Mouse (Mus musculus) heart, adult 8-10 months (tissue): ENCODE data around the gene Bace1. TPM values are rescaled to one million over a fixed set of nuclear protein-coding genes. Genes with fewer than 3 reads are reported as not detected.

Experiments
- DNase-seq: peaks from one replicate; pipeline ENCODE4 v3.0.0; 2022; ENCODE audit warnings: low spot score
- total RNA-seq, 4 experiments: library from RNA; stranded (reverse); gene quantifications; 2 replicates each; pipeline ENCODE4 v1.2.4; 2022

Gene Bace1
- total RNA-seq, result 10 to 100 TPM; 21.2 to 35.3 (median 27.2) TPM

DNA sequence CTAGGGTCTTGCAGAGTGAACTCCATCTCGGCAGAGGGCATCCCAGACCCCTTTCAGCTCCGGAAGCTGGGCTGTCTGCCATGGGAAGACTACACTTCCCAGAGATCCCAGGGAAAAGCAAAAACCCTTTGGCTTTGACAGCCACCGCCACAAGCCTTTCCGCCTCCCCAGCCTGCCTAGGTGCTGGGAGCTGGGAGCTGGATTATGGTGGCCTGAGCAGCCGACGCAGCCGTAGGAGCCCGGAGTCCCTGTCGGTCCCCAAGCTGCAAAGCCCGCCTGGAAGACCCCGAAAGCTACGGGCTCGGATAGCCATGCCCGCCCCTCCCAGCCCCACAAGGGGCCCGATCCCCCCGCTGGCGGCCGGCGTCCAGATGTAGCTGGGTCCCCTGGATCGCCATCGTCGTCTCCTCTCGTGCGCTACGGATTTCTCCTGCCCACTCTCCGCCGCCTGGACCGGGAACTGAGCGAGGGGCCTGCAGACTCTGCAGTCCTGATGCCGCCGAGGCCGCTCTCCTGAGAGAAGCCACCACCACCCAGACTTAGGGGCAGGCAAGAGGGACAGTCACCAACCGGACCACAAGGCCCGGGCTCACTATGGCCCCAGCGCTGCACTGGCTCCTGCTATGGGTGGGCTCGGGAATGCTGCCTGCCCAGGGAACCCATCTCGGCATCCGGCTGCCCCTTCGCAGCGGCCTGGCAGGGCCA is at the start of gene Bace1:
TSS of gene Bace1 (plus strand) at position 147 of the 705 bp plus-strand sequence.
- DNase-seq, result peak; percentile 75

- no peak for DNase-seq
Measured at GRCm38 (mm10) chr9:45791456-45792142, 46.8 kb upstream of the Bace1 start.

- DNase-seq, result no peak
Measured at GRCm38 (mm10) chr9:45792235-45792634, 46.1 kb upstream of the Bace1 start.

GRCm38 (mm10) chr9:45793697-45794096 is 44.7 kb upstream of the Bace1 start:
- DNase-seq, result no peak

GRCm38 (mm10) chr9:45795722-45796121 is 42.7 kb upstream of the Bace1 start:
- DNase-seq, result peak; percentile 23

GRCm38 (mm10) chr9:45797271-45797670 is 41.1 kb upstream of the Bace1 start:
- DNase-seq, result no peak

DNA sequence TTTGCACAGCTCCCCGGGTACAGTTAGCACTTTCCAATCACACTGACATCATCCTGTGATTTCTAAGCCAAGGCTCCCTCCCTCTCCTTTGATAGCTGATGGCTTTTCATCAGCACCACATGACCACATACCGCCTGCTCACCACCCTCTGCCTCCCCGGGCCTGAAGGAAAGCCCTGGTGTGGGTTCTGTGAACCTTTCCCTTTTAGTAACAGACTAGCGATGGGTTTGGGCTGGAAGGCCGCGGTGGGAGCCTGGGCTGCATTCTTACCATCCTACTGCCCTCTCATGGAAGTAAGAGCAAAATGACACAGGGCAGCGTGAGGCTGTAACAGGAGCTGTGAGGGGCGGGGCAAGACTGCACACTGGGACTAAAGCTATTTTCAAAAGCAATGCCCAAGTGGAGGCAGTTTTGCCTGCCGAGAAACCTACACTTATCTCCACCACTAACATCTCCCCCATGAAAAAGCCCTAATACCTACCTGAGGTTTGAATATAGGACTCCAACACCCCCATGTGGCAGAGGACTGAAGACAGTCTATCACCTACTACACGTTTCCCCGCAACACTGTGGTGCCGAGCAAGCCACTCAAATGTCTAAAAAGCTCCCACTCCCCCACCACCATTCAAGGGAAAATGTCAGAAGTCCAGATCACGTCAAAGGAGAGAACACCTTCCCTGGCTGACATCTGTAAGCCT is 39.8 kb upstream of the Bace1 start:
- DNase-seq, result no peak

GRCm38 (mm10) chr9:45799402-45799801 is 39.0 kb upstream of the Bace1 start:
- DNase-seq, result no peak

- DNase-seq, result no peak
Measured at GRCm38 (mm10) chr9:45803070-45803774, 35.2 kb upstream of the Bace1 start.

- DNase-seq, result no peak
Measured at GRCm38 (mm10) chr9:45806847-45807246, 31.5 kb upstream of the Bace1 start.

DNA sequence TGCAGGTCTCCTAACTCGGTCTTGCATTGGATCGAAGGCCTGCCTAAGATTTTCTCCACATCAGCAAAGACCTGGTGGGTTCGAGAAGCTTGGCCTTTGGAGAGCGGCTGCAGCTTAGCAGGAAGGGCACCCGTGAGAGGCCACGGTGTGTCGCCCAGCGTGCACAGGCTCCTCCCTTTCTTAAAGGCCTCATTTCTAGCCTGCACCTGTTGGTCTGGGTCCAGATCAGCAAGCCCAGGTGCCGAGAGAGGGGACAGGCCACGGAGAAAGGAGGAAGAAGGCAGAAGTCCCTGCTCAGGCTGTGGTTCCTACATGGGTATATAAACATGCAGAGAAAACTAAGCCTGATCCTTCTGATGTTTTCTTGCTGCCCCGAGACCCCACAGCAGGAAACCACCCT is 31.0 kb upstream of the Bace1 start:
- DNase-seq, result no peak

DNA sequence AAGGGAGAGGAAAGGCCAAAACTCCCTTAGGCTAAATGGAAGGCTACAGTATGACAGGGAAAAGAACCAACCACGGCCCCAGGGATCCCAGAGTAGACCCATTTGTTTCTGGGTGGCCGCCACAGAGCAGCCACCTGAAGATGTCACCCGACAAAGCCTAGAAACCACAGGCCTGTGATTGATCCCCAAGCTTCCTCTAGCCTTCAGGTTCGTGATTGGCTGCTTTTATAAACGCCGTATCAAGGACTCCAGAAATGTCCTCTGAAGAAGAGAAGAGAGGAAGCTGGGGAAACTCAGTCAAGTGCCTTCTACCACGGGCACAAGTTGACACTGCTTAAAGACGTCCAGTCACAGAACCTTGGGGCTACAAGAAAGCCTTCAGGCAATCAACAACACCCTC is 30.6 kb upstream of the Bace1 start:
- DNase-seq, result no peak

DNA sequence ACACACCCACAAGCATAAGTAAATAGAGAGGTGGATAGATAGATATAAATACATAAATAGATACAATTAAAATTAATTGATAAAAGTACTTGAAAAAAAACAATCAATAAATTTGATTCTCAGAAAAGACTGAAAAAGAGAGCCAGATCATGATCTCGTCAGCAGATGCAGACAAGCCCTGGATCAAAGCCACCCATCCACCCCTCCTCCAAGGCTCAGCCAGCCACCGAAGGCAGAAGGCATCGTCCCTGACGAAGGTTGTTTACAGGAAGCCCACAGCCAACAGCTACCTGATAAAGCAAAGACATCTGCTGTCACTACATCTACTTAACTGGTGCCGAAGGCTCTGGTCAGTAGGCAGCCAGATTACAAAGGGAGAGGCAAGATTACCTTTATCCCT is 26.4 kb upstream of the Bace1 start:
- DNase-seq, result no peak

- no peak for DNase-seq
Measured at GRCm38 (mm10) chr9:45815113-45815512, 23.3 kb upstream of the Bace1 start.

- no peak for DNase-seq
Measured at GRCm38 (mm10) chr9:45815525-45815924, 22.9 kb upstream of the Bace1 start.

- DNase-seq, result no peak
Measured at GRCm38 (mm10) chr9:45818406-45819011, 19.9 kb upstream of the Bace1 start.

- no peak for DNase-seq
Measured at GRCm38 (mm10) chr9:45827663-45828290, 10.6 kb upstream of the Bace1 start.

- DNase-seq, result peak; percentile 93
Measured at GRCm38 (mm10) chr9:45828291-45828963, 10.0 kb upstream of the Bace1 start, which contains the start of gene Cep164. Cep164 (minus strand) TSS chr9:45828691.

- DNase-seq, result peak; percentile 65
Measured at GRCm38 (mm10) chr9:45829107-45829506, 9.3 kb upstream of the Bace1 start.

- DNase-seq, result no peak
Measured at GRCm38 (mm10) chr9:45832898-45833297, 5.5 kb upstream of the Bace1 start.
